Mouse (Mus musculus) urinary bladder, postnatal 4 days (tissue): ENCODE results near the gene Fam192a.

Experiments used
- DNase-seq, 2 experiments: peaks; one replicate each; pipeline ENCODE4 v3.0.0; 2021 to 2022; ENCODE audit warnings: low spot score in 2 of 2

Gene Fam192a

GRCm38 (mm10) chr8:94601607-94602385 lies at the start of gene Fam192a, which contains the start of gene Rspry1:
Gene Fam192a, minus strand, starts transcription at chr8:94601997.
Gene Rspry1, plus strand, starts transcription at chr8:94601937.
- peak; percentile 100 for DNase-seq

GRCm38 (mm10) chr8:94649496-94649895 lies 47.7 kb upstream of the Fam192a start:
- DNase-seq: no peak

GRCm38 (mm10) chr8:94646165-94646564 lies 44.4 kb upstream of the Fam192a start:
- DNase-seq: no peak

- no peak for DNase-seq
Measured at GRCm38 (mm10) chr8:94645202-94645601, 43.4 kb upstream of the Fam192a start.

- DNase-seq: no peak
Measured at GRCm38 (mm10) chr8:94641938-94642337, 40.1 kb upstream of the Fam192a start.

- no peak for DNase-seq
Measured at GRCm38 (mm10) chr8:94641183-94641582, 39.4 kb upstream of the Fam192a start.

- DNase-seq: no peak
Measured at GRCm38 (mm10) chr8:94634211-94634610, 32.4 kb upstream of the Fam192a start.

- DNase-seq: no peak
Measured at GRCm38 (mm10) chr8:94633564-94634194, 31.9 kb upstream of the Fam192a start.

GRCm38 (mm10) chr8:94624885-94625284 lies 23.1 kb upstream of the Fam192a start:
- DNase-seq: no peak

GRCm38 (mm10) chr8:94607064-94607463 lies 5.3 kb upstream of the Fam192a start:
- no peak for DNase-seq

GRCm38 (mm10) chr8:94604030-94604429 lies 2.2 kb upstream of the Fam192a start:
- DNase-seq: no peak

- DNase-seq: no peak
Measured at GRCm38 (mm10) chr8:94602471-94603131, 804 bp upstream of the Fam192a start.

GRCm38 (mm10) chr8:94601034-94601606 lies 677 bp downstream of the Fam192a start:
- DNase-seq: peak in 1 of 2 experiments; percentile 20

- no peak for DNase-seq
Measured at GRCm38 (mm10) chr8:94600478-94600877, 1.3 kb downstream of the Fam192a start.

- DNase-seq: no peak
Measured at GRCm38 (mm10) chr8:94594211-94594610, 7.6 kb downstream of the Fam192a start.

GRCm38 (mm10) chr8:94591691-94592090 lies 10.1 kb downstream of the Fam192a start:
- DNase-seq: no peak

GRCm38 (mm10) chr8:94584238-94584817 lies 17.5 kb downstream of the Fam192a start:
- no peak for DNase-seq

- DNase-seq: no peak
Measured at GRCm38 (mm10) chr8:94582569-94582968, 19.2 kb downstream of the Fam192a start.

- DNase-seq: no peak
Measured at GRCm38 (mm10) chr8:94581820-94582483, 19.8 kb downstream of the Fam192a start.

- no peak for DNase-seq
Measured at GRCm38 (mm10) chr8:94575148-94575547, 26.6 kb downstream of the Fam192a start.

GRCm38 (mm10) chr8:94574159-94574907 lies 27.5 kb downstream of the Fam192a start:
- DNase-seq: no peak
